Mouse (Mus musculus) C2C12 (cell line): ENCODE data around the gene Nhlh1. TPM values are rescaled to one million over a fixed set of nuclear protein-coding genes. Genes with fewer than 3 reads are reported as not detected.

Experiments
- H3K27me3 ChIP-seq: one replicate; pipeline ENCODE4 v1.6.1; 2011; ENCODE audit not compliant: control insufficient read depth, insufficient read depth, insufficient read length
- H3K36me3 ChIP-seq: one replicate; pipeline ENCODE4 v1.6.1; 2011; ENCODE audit not compliant: control insufficient read depth, insufficient read depth
- H3K4me3 ChIP-seq: one replicate; pipeline ENCODE4 v1.5.1; 2011; ENCODE audit warnings: mild to moderate bottlenecking, control low read depth; ENCODE audit not compliant: poor library complexity, insufficient read depth, severe bottlenecking
- H3K79me2 ChIP-seq: one replicate; pipeline ENCODE4 v1.6.1; 2011; ENCODE audit not compliant: control insufficient read depth, insufficient read depth
- H3K79me3 ChIP-seq: one replicate; pipeline ENCODE4 v1.6.1; 2011; ENCODE audit warnings: low read depth, control low read depth
- H3ac ChIP-seq: one replicate; pipeline ENCODE3; 2011; ENCODE audit warnings: low read depth; ENCODE audit not compliant: control insufficient read depth, insufficient read length
- CEBPB ChIP-seq: IDR thresholded peaks from one replicate; pipeline ENCODE4 v1.6.1; 2011; ENCODE audit warnings: low read depth, mild to moderate bottlenecking, control low read depth, moderate library complexity
- CTCF ChIP-seq: IDR thresholded peaks from one replicate; pipeline ENCODE4 v1.5.1; 2011; ENCODE audit not compliant: control insufficient read depth, insufficient read depth, insufficient read length
- FOSL1 ChIP-seq: IDR thresholded peaks from one replicate; pipeline ENCODE4 v1.8.0; 2011; ENCODE audit warnings: mild to moderate bottlenecking, low read length; ENCODE audit not compliant: poor library complexity, insufficient read depth, severe bottlenecking
- MAX ChIP-seq: IDR thresholded peaks from one replicate; pipeline ENCODE4 v1.6.1; 2011; ENCODE audit warnings: mild to moderate bottlenecking, control low read depth
- MYOD1 ChIP-seq: IDR thresholded peaks from one replicate; pipeline ENCODE4 v1.6.1; 2011; ENCODE audit warnings: low read depth; ENCODE audit not compliant: control insufficient read depth, insufficient read length
- MYOG ChIP-seq: IDR thresholded peaks from one replicate; pipeline ENCODE4 v1.6.1; 2011; ENCODE audit not compliant: control insufficient read depth, insufficient read length; ENCODE audit errors: extremely low read depth
- USF1 ChIP-seq: IDR thresholded peaks from one replicate; pipeline ENCODE4 v1.6.1; 2011; ENCODE audit warnings: low read depth, mild to moderate bottlenecking, control low read depth, moderate library complexity
- polyA plus RNA-seq: library from polyadenylated mRNA; unstranded; fragments of >200 nt; fragmentation: generic; extraction: Trizol; gene quantifications from one replicate; pipeline ENCODE4 v1.2.1, GENCODE M21; 2012; ENCODE audit warnings: missing spikeins

The Nhlh1 gene
- polyA plus RNA-seq, 1 experiment, result not detected

DNA sequence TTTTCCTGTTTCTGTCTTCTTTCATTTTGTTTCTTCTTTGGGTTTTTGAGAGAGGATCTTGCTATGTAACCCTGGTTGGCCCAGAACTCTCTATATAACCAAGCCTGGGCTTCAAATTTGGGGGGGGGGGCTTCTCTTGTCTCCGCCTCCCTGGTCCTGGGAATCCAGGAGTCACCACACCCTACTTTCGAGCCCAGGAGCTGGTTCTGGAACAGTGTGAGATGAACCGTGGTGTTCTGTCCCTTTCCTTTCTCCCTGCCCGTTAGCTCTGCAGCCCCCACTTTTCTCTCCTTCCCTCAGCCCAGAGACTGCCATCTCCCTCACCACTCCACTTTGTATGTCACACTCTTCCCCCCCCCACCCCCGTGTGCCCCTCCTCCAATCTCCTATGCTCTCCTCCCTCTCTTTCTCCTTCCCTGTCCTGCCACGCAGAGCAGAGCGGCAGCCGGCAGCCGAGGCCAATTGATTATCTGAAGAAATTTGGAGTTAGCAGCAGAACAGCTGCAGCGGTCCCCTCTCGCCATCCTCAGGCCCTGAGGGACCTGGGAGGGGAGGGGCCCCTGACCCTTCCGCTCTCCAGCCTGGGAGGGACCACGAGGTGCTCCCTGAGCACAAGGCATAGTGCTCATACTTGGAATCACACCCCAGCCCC lies 8.1 kb downstream of the Nhlh1 start:
- no peak for TF ChIP-seq FOSL1
- no peaks in the 10 kb centered on the region for H3K79me2 ChIP-seq
- no peaks in the 10 kb centered on the region for H3K79me3 ChIP-seq
- peak overlapping the region; percentile 18 for H3ac ChIP-seq
- no peaks in the 10 kb centered on the region for H3K36me3 ChIP-seq
- no peak overlapping the region for H3K4me3 ChIP-seq
- no peaks in the 10 kb centered on the region for H3K27me3 ChIP-seq

DNA sequence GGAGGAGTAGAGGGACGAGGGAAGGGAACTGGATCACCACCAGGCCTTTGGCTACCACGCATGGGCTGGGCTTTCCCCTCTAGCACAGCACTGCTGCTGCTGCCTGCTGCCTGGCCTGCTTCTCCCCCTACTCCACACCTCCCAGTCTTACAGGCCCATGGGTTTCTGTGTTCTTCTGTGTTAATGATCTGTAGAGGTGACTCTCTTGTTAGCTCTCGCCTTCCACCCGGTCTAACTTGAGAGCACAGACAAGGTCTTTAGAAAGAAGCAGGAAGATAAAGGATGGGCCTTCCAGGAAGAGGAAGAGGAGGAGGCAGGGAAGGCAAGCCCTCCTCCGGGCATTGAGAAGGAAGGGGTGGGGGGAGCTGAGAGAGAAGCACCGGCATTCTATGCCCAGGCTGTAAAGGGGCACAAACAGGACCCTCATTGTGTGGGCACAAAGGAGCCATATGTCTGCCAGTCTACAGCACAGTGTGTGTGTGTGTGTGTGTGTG lies 9.1 kb downstream of the Nhlh1 start:
- Histone ChIP-seq H3K27me3 (no peaks in the 10 kb centered on the region), H3ac (no peak overlapping the region), H3K36me3 (no peaks in the 10 kb centered on the region), H3K79me2 (no peaks in the 10 kb centered on the region), H3K79me3 (no peaks in the 10 kb centered on the region), H3K4me3 (no peak overlapping the region)
- no peak for TF ChIP-seq CTCF
- TF ChIP-seq FOSL1, result no peak
- no peak for TF ChIP-seq MYOD1

- no peaks in the 10 kb centered on the region for H3K79me3 ChIP-seq
- H3K36me3 ChIP-seq, result no peaks in the 10 kb centered on the region
- H3K27me3 ChIP-seq, result no peaks in the 10 kb centered on the region
- H3K79me2 ChIP-seq, result no peaks in the 10 kb centered on the region
- no peak overlapping the region for H3ac ChIP-seq
- no peak overlapping the region for H3K4me3 ChIP-seq
- TF ChIP-seq MAX, result no peak
- TF ChIP-seq CTCF, result peak; percentile 32
- TF ChIP-seq USF1, result no peak
These were observed 10.4 kb downstream of the Nhlh1 start for GRCm38 (mm10) chr1:172046938-172047337.

- H3K79me3 ChIP-seq, result no peaks in the 10 kb centered on the region
- no peak overlapping the region for H3K4me3 ChIP-seq
- no peak overlapping the region for H3ac ChIP-seq
- no peaks in the 10 kb centered on the region for H3K36me3 ChIP-seq
- H3K27me3 ChIP-seq, result no peaks in the 10 kb centered on the region
- TF ChIP-seq CEBPB (no peak), FOSL1 (no peak), CTCF (no peak), MAX (no peak), MYOG (no peak)
- H3K79me2 ChIP-seq, result no peaks in the 10 kb centered on the region
These were observed 11.0 kb downstream of the Nhlh1 start for GRCm38 (mm10) chr1:172046410-172046809.

- no peaks in the 10 kb centered on the region for H3K79me3 ChIP-seq
- no peaks in the 10 kb centered on the region for H3K36me3 ChIP-seq
- no peaks in the 10 kb centered on the region for H3K79me2 ChIP-seq
- no peak overlapping the region for H3ac ChIP-seq
- no peak for TF ChIP-seq MYOG
- no peak for TF ChIP-seq USF1
- no peak for TF ChIP-seq FOSL1
- TF ChIP-seq MAX, result no peak
- TF ChIP-seq CTCF, result no peak
- no peak for TF ChIP-seq CEBPB
- no peak for TF ChIP-seq MYOD1
- no peaks in the 10 kb centered on the region for H3K27me3 ChIP-seq
- no peak overlapping the region for H3K4me3 ChIP-seq
These were observed 27.5 kb downstream of the Nhlh1 start for GRCm38 (mm10) chr1:172029914-172030313.

DNA sequence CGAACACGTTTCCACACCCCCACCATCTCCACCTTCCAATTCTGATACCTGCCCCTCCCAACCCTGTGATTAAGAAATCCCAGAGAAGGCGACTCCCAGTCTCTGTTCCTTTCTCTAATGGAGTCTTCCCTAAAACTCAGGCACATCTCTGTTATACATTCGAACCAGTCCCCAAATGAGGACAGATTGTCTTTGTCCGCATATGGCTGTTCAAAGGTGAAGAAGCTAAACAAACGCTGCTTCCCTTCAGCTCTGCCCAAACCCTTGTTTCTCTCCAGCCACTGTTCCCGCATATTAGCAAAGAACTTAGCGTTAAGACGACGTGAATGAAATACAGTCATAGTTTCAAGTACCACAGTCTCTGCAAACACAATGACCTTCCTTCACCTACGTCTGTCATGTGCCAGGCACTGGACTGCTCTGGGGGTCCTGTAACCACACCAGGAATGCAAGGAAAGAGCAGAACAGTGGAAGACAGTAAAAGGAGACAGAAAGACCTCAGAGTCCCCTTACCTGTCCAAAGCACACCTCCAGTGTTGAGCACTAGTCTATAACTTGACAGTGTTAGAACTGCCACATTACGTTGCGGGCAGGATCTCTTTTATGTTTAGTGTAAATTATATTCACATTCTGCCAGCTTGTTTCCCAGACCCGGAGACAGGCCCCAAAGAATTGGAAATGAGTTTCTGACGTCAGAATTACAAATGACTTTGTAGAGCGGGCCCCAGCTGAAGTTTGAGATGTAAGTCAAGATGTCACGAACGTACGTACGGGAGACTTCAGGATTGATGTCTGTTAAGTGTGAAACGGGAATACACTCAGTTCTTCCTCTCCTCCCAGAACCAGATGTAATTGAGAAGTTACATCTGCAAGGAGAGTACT lies 28.7 kb downstream of the Nhlh1 start, which contains the start of gene Vangl2:
Gene Vangl2 (minus strand): TSS at position 51 of the 882 bp plus-strand sequence.
- Histone ChIP-seq H3K79me3 (no peaks in the 10 kb centered on the region), H3K79me2 (no peaks in the 10 kb centered on the region), H3K4me3 (no peak within 1 kb of the TSS), H3K27me3 (no peaks in the 10 kb centered on the region), H3K36me3 (no peaks in the 10 kb centered on the region), H3ac (peak within 1 kb of the TSS; percentile 68)
- no peak for TF ChIP-seq FOSL1
- TF ChIP-seq CTCF, result no peak
- TF ChIP-seq MYOD1, result no peak
- TF ChIP-seq USF1, result no peak
- no peak for TF ChIP-seq CEBPB
- TF ChIP-seq MAX, result no peak
- no peak for TF ChIP-seq MYOG
